Mouse (Mus musculus): ENCODE measurements around the gene Gsta3.

GRCm38 (mm10) chr1:21304174-21304573 lies 63.8 kb downstream of the Gsta3 start:
- TF ChIP-seq CTCF (IDR thresholded peaks at IDR 0.05; ENCODE audit: low read depth) (no peak), EP300 (optimal IDR thresholded peaks at IDR 0.05) (no peak)

Measured in stomach, postnatal 0 days (tissue).